Comparison of ENCODE assay signal across 26 mouse cellular contexts in genomic region chr1:74022998-74023397, GRCm38 (mm10).
DNase-seq lines count a peak whose midpoint lies in the region; ATAC-seq and TF ChIP-seq lines count a peak whose summit lies in the region.
"Had no signal": no experiment of that assay in that cellular context is flagged by ENCODE, and none has a peak within 500 bp of the region (broad histone marks: within the 10 kb centered on the region; RNA-seq: fewer than 3 reads in every experiment).

No protein-coding gene starts in this region.

- no peak overlapping the region for H3K4me3 ChIP-seq in heart, embryonic 12.5 days
- no peak overlapping the region for H3K4me3 ChIP-seq in kidney, embryonic 14.5 days (ENCODE audit: low read length)
- H3K4me3 ChIP-seq in stomach, postnatal 0 days (ENCODE audit: low read depth, low read length): no peak overlapping the region
- H3K4me3 ChIP-seq: embryonic facial prominence, embryonic 15.5 days; layer of hippocampus, adult 2 months; liver, embryonic 15.5 days; lung, embryonic 15.5 days; neural tube, embryonic 12.5 days had no signal

- no peak overlapping the region for H3K4me2 ChIP-seq in heart, embryonic 12.5 days
- no peak overlapping the region for H3K4me2 ChIP-seq in kidney, embryonic 14.5 days (replicated peaks; ENCODE audit: low read depth, low read length)
- H3K4me2 ChIP-seq in stomach, postnatal 0 days (replicated peaks; ENCODE audit: low read depth): no peak overlapping the region
- H3K4me2 ChIP-seq: embryonic facial prominence, embryonic 15.5 days; hindbrain, embryonic 14.5 days; liver, embryonic 15.5 days; lung, embryonic 15.5 days; neural tube, embryonic 12.5 days had no signal

- peak overlapping the region; percentile 85 for H3K27ac ChIP-seq in heart, embryonic 12.5 days (ENCODE audit: poor library complexity, severe bottlenecking)
- no peak overlapping the region for H3K27ac ChIP-seq in kidney, embryonic 14.5 days (ENCODE audit: low read depth, low read length)
- peak overlapping the region; percentile 53; the same call in 1 of the 2 replicates for H3K27ac ChIP-seq in stomach, postnatal 0 days (replicated peaks)
- H3K27ac ChIP-seq: embryonic facial prominence, embryonic 15.5 days; hindbrain, embryonic 14.5 days; layer of hippocampus, adult 2 months; liver, embryonic 15.5 days; lung, embryonic 15.5 days; neural tube, embryonic 12.5 days had no signal

- DNase-seq in cerebellum, postnatal 10 days: peak; percentile 51 to 59
- no peak for DNase-seq in cerebellum, adult 9-11 months
- no peak for DNase-seq in heart, postnatal 4 days
- peak; percentile 30 for DNase-seq in kidney, postnatal 14 days
- no peak for DNase-seq in stomach, postnatal 0 days (ENCODE audit: low spot score)
- DNase-seq in left cerebral cortex, adult 9 months (ENCODE audit: low spot score in 2 of 2): no peak
- DNase-seq: adrenal gland, adult 8-10 months; cerebellum, adult 18-20 months; cerebellum, postnatal 36 days; embryo, embryonic 11 days; gastrocnemius, postnatal 14 days; liver; lung, postnatal 4 days; midbrain, embryonic 14.5 days; right cerebral cortex, postnatal 25 days; thymus, postnatal 25 days had no signal

- ATAC-seq in heart, embryonic 12.5 days (ENCODE audit: insufficient number of reproducible peaks, low FRiP score): no peak
- no peak for ATAC-seq in kidney, embryonic 14.5 days (ENCODE audit: low FRiP score, low TSS enrichment)
- no peak for ATAC-seq in stomach, postnatal 0 days (ENCODE audit: low FRiP score, low TSS enrichment)
- ATAC-seq: activated CD4-positive, CD25-positive, alpha-beta regulatory T cell, adult 4 months; forebrain, embryonic 14.5 days had no signal

- H3K36me3 ChIP-seq in heart, embryonic 12.5 days: no peaks in the 10 kb centered on the region
- H3K36me3 ChIP-seq in kidney, embryonic 14.5 days (ENCODE audit: control insufficient read depth, insufficient read depth, low read length): no peaks in the 10 kb centered on the region
- no peaks in the 10 kb centered on the region for H3K36me3 ChIP-seq in stomach, postnatal 0 days (ENCODE audit: control insufficient read depth, insufficient read depth, low read length)
- H3K36me3 ChIP-seq: embryonic facial prominence, embryonic 15.5 days; liver, embryonic 15.5 days; lung, embryonic 15.5 days; neural tube, embryonic 12.5 days had no signal

- TF ChIP-seq EP300 in stomach, postnatal 0 days (optimal IDR thresholded peaks at IDR 0.05): no peak

- H3K4me1 ChIP-seq in heart, embryonic 12.5 days (replicated peaks): peaks cover 94% of the 10 kb centered on the region
- peaks cover 39% of the 10 kb centered on the region for H3K4me1 ChIP-seq in kidney, embryonic 14.5 days (ENCODE audit: control insufficient read depth, insufficient read depth, low read length)
- peaks cover 26% of the 10 kb centered on the region; the same call in 1 of the 2 replicates for H3K4me1 ChIP-seq in stomach, postnatal 0 days (replicated peaks; ENCODE audit: control insufficient read depth, insufficient read depth)

- peak overlapping the region; percentile 29; the same call in 1 of the 2 replicates for H3K9ac ChIP-seq in heart, embryonic 12.5 days
- H3K9ac ChIP-seq in kidney, embryonic 14.5 days (ENCODE audit: low read depth, low read length): no peak overlapping the region
- no peak overlapping the region for H3K9ac ChIP-seq in stomach, postnatal 0 days (ENCODE audit: low read length)
- H3K9ac ChIP-seq: embryonic facial prominence, embryonic 15.5 days; hindbrain, embryonic 14.5 days; liver, embryonic 15.5 days; lung, embryonic 15.5 days; neural tube, embryonic 12.5 days had no signal

- H3K27me3 ChIP-seq in heart, embryonic 12.5 days (replicated peaks): no peaks in the 10 kb centered on the region
- no peaks in the 10 kb centered on the region for H3K27me3 ChIP-seq in kidney, embryonic 14.5 days (ENCODE audit: control insufficient read depth, insufficient read depth, low read length)
- no peaks in the 10 kb centered on the region for H3K27me3 ChIP-seq in stomach, postnatal 0 days (ENCODE audit: control insufficient read depth, insufficient read depth, low read length)
- H3K27me3 ChIP-seq: embryonic facial prominence, embryonic 15.5 days; liver, embryonic 15.5 days; lung, embryonic 15.5 days; neural tube, embryonic 12.5 days had no signal

- no peak for TF ChIP-seq CTCF in stomach, postnatal 0 days (IDR thresholded peaks at IDR 0.05; ENCODE audit: low read depth)

- 41% methylated on average over 3 of the region's 3 CpGs for WGBS in heart, embryonic 12.5 days
- 88% methylated on average over 3 of the region's 3 CpGs for WGBS in kidney, embryonic 14.5 days
- 86% methylated on average over 3 of the region's 3 CpGs for WGBS in stomach, postnatal 0 days

- H3K9me3 ChIP-seq in heart, embryonic 12.5 days (replicated peaks): no peaks in the 10 kb centered on the region
- no peaks in the 10 kb centered on the region for H3K9me3 ChIP-seq in kidney, embryonic 14.5 days (ENCODE audit: control insufficient read depth, low read length)
- H3K9me3 ChIP-seq in stomach, postnatal 0 days (ENCODE audit: control insufficient read depth, low read length): no peaks in the 10 kb centered on the region
- H3K9me3 ChIP-seq: embryonic facial prominence, embryonic 15.5 days; liver, embryonic 15.5 days; lung, embryonic 15.5 days; neural tube, embryonic 12.5 days had no signal

Comparison
In these comparisons a context has a peak if more than half of its experiments do, and no peak if none do; other contexts are left out.
1. DNase-seq: peak in cerebellum, postnatal 10 days (2 of 2) and kidney, postnatal 14 days (single experiment); none in cerebellum, adult 9-11 months (single experiment), heart, postnatal 4 days (single experiment), stomach, postnatal 0 days (single experiment) and left cerebral cortex, adult 9 months (0 of 2).